Comparison of ENCODE assay signal across 25 mouse cellular contexts in genomic region chr5:140009083-140009655, GRCm38 (mm10).
"Had no signal": no experiment of that assay in that cellular context is flagged by ENCODE, and none has a peak within 500 bp of the region (broad histone marks: within the 10 kb centered on the region; RNA-seq: fewer than 3 reads in every experiment).

No protein-coding gene starts in this region.

- H3K4me1 ChIP-seq: intestine, embryonic 15.5 days had no signal

- H3K36me3 ChIP-seq: heart, embryonic 15.5 days; hindbrain, embryonic 12.5 days; intestine, embryonic 15.5 days had no signal

- H3K27me3 ChIP-seq: heart, embryonic 13.5 days; heart, embryonic 15.5 days; hindbrain, embryonic 12.5 days; intestine, embryonic 15.5 days; limb, embryonic 12.5 days; limb, embryonic 15.5 days; liver, embryonic 13.5 days had no signal

- H3K4me3 ChIP-seq: heart, adult 2 months; heart, embryonic 13.5 days; heart, embryonic 15.5 days; hindbrain, embryonic 10.5 days; hindbrain, embryonic 12.5 days; intestine, embryonic 15.5 days; limb, embryonic 12.5 days; limb, embryonic 15.5 days; liver, embryonic 13.5 days had no signal

- DNase-seq: gastrocnemius, postnatal 14 days; gastrocnemius, postnatal 36 days; heart, adult 11 months; heart, adult 2 months; heart, postnatal 4 days; kidney, adult 18-20 months; kidney, adult 8-10 months; kidney, postnatal 10 days; kidney, postnatal 25 days; layer of hippocampus, adult 9-11 months; layer of hippocampus, postnatal 36 days; left cerebral cortex, postnatal 4 days; liver, embryonic 13.5 days had no signal

- H3K9me3 ChIP-seq: heart, embryonic 13.5 days; heart, embryonic 15.5 days; hindbrain, embryonic 10.5 days; hindbrain, embryonic 12.5 days; intestine, embryonic 15.5 days; limb, embryonic 12.5 days; limb, embryonic 15.5 days; liver, embryonic 13.5 days had no signal

- H3K27ac ChIP-seq: heart, adult 2 months; heart, embryonic 13.5 days; heart, embryonic 15.5 days; hindbrain, embryonic 12.5 days; hindbrain, embryonic 14.5 days; intestine, embryonic 15.5 days; limb, embryonic 15.5 days; liver, embryonic 13.5 days had no signal

- ATAC-seq: hindbrain, embryonic 16.5 days; inflammation-experienced regulatory T-cells, adult 6 months; intestine, embryonic 15.5 days; intestine, postnatal 0 days had no signal

- H3K4me2 ChIP-seq: heart, embryonic 11.5 days; heart, embryonic 13.5 days; heart, embryonic 15.5 days; hindbrain, embryonic 12.5 days; hindbrain, embryonic 14.5 days; intestine, embryonic 15.5 days; limb, embryonic 12.5 days; limb, embryonic 15.5 days; liver, embryonic 13.5 days had no signal

- H3K9ac ChIP-seq: heart, embryonic 13.5 days; heart, embryonic 15.5 days; hindbrain, embryonic 12.5 days; hindbrain, embryonic 14.5 days; intestine, embryonic 15.5 days; limb, embryonic 12.5 days; limb, embryonic 15.5 days; liver, embryonic 13.5 days had no signal
